Mouse (Mus musculus): Measurements from ENCODE around the gene Tmem253. TPM values are rescaled to one million over a fixed set of nuclear protein-coding genes. Genes with fewer than 3 reads are reported as not detected.

Gene Tmem253
- total RNA-seq, 2 experiments from 2014 or later: 0.28 to 0.56 TPM

- no peak for DNase-seq (ENCODE audit: low spot score in 2 of 2)
These were observed 8.7 kb upstream of the Tmem253 start for GRCm38 (mm10) chr14:52006771-52007170.

GRCm38 (mm10) chr14:52008321-52009203, 6.9 kb upstream of the Tmem253 start:
- DNase-seq (ENCODE audit: low spot score in 2 of 2): peak; percentile 90 to 95

GRCm38 (mm10) chr14:52009361-52009760, 6.1 kb upstream of the Tmem253 start:
- no peak for DNase-seq (ENCODE audit: low spot score in 2 of 2)

GRCm38 (mm10) chr14:52009841-52010240, 5.6 kb upstream of the Tmem253 start:
- no peak for DNase-seq (ENCODE audit: low spot score in 2 of 2)

- no peak for DNase-seq (ENCODE audit: low spot score in 2 of 2)
These were observed 4.9 kb upstream of the Tmem253 start for GRCm38 (mm10) chr14:52010446-52011111.

GRCm38 (mm10) chr14:52011683-52012082, 3.8 kb upstream of the Tmem253 start:
- DNase-seq (ENCODE audit: low spot score in 2 of 2): no peak

- peak; percentile 66 to 72 for DNase-seq (ENCODE audit: low spot score in 2 of 2)
These were observed 3.4 kb upstream of the Tmem253 start for GRCm38 (mm10) chr14:52012085-52012484.

GRCm38 (mm10) chr14:52012553-52012952, 2.9 kb upstream of the Tmem253 start:
- no peak for DNase-seq (ENCODE audit: low spot score in 2 of 2)

GRCm38 (mm10) chr14:52013021-52013610, 2.3 kb upstream of the Tmem253 start:
- no peak for DNase-seq (ENCODE audit: low spot score in 2 of 2)

- DNase-seq (ENCODE audit: low spot score in 2 of 2): no peak
These were observed 1.7 kb upstream of the Tmem253 start for GRCm38 (mm10) chr14:52013771-52014219.

GRCm38 (mm10) chr14:52014271-52014760, 1.1 kb upstream of the Tmem253 start:
- DNase-seq (ENCODE audit: low spot score in 2 of 2): no peak

GRCm38 (mm10) chr14:52014761-52015311, 622 bp upstream of the Tmem253 start:
- DNase-seq (ENCODE audit: low spot score in 2 of 2): no peak

- no peak for DNase-seq (ENCODE audit: low spot score in 2 of 2)
These were observed 1.4 kb downstream of the Tmem253 start for GRCm38 (mm10) chr14:52016625-52017405.

GRCm38 (mm10) chr14:52017662-52018061, 2.2 kb downstream of the Tmem253 start:
- DNase-seq (ENCODE audit: low spot score in 2 of 2): no peak

- no peak for DNase-seq (ENCODE audit: low spot score in 2 of 2)
These were observed 3.0 kb downstream of the Tmem253 start for GRCm38 (mm10) chr14:52018248-52019050.

GRCm38 (mm10) chr14:52019051-52019589, 3.7 kb downstream of the Tmem253 start:
- no peak for DNase-seq (ENCODE audit: low spot score in 2 of 2)

GRCm38 (mm10) chr14:52019590-52020340, 4.3 kb downstream of the Tmem253 start:
- DNase-seq (ENCODE audit: low spot score in 2 of 2): peak; percentile 97 to 99

GRCm38 (mm10) chr14:52020486-52021137, 5.2 kb downstream of the Tmem253 start, which contains the start of gene Zfp219:
Gene Zfp219, minus strand, starts transcription at chr14:52020733.
- peak in 1 of 2 experiments; percentile 66 for DNase-seq (ENCODE audit: low spot score in 2 of 2)

Data from left cerebral cortex, adult 18-20 months (tissue).